ENCODE assay signal across 15 mouse cellular contexts in genomic region chr2:117486447-117486846, GRCm38 (mm10).
DNase-seq lines count a peak whose midpoint lies in the region; ATAC-seq lines count a peak whose summit lies in the region.
"Had no signal": no experiment of that assay in that cellular context is flagged by ENCODE, and none has a peak within 500 bp of the region (broad histone marks: within the 10 kb centered on the region; RNA-seq: fewer than 3 reads in every experiment).

No protein-coding gene starts in this region.

- no peak overlapping the region for H3K4me3 ChIP-seq in kidney, embryonic 16.5 days (ENCODE audit: low read length)
- H3K4me3 ChIP-seq in hindbrain, embryonic 13.5 days = no peak overlapping the region
- H3K4me3 ChIP-seq: heart, embryonic 13.5 days; limb, embryonic 15.5 days had no signal

- no peak overlapping the region for H3K9ac ChIP-seq in kidney, embryonic 16.5 days (replicated peaks; ENCODE audit: low read length)
- no peak overlapping the region for H3K9ac ChIP-seq in hindbrain, embryonic 13.5 days
- H3K9ac ChIP-seq: heart, embryonic 13.5 days; limb, embryonic 15.5 days; liver, postnatal 0 days had no signal

- 92% methylated on average over 2 of the region's 2 CpGs for WGBS in kidney, embryonic 16.5 days
- 89% methylated on average over 2 of the region's 2 CpGs for WGBS in hindbrain, embryonic 13.5 days

- H3K9me3 ChIP-seq in kidney, embryonic 16.5 days (ENCODE audit: low read length) = no peaks in the 10 kb centered on the region
- no peaks in the 10 kb centered on the region for H3K9me3 ChIP-seq in hindbrain, embryonic 13.5 days
- H3K9me3 ChIP-seq: heart, embryonic 13.5 days; limb, embryonic 15.5 days had no signal

- no peak overlapping the region for H3K4me2 ChIP-seq in kidney, embryonic 16.5 days (replicated peaks; ENCODE audit: low read depth, low read length)
- no peak overlapping the region for H3K4me2 ChIP-seq in hindbrain, embryonic 13.5 days
- H3K4me2 ChIP-seq: heart, embryonic 13.5 days; limb, embryonic 15.5 days had no signal

- no peaks in the 10 kb centered on the region for H3K27me3 ChIP-seq in kidney, embryonic 16.5 days (ENCODE audit: insufficient read depth, low read length)
- no peaks in the 10 kb centered on the region for H3K27me3 ChIP-seq in hindbrain, embryonic 13.5 days
- H3K27me3 ChIP-seq: heart, embryonic 13.5 days; limb, embryonic 15.5 days had no signal

- H3K4me1 ChIP-seq in kidney, embryonic 16.5 days (ENCODE audit: insufficient read depth, low read length) = no peaks in the 10 kb centered on the region
- no peaks in the 10 kb centered on the region for H3K4me1 ChIP-seq in hindbrain, embryonic 13.5 days (replicated peaks)
- H3K4me1 ChIP-seq: heart, embryonic 13.5 days; limb, embryonic 15.5 days had no signal

- ATAC-seq in kidney, embryonic 16.5 days (ENCODE audit: low FRiP score, low TSS enrichment) = no peak
- no peak for ATAC-seq in hindbrain, embryonic 13.5 days (ENCODE audit: low FRiP score)
- ATAC-seq: liver, postnatal 0 days had no signal

- no peak overlapping the region for H3K27ac ChIP-seq in kidney, embryonic 16.5 days (ENCODE audit: low read length)
- no peak overlapping the region for H3K27ac ChIP-seq in hindbrain, embryonic 13.5 days
- H3K27ac ChIP-seq: heart, embryonic 13.5 days; limb, embryonic 15.5 days had no signal

- H3K36me3 ChIP-seq in kidney, embryonic 16.5 days (ENCODE audit: insufficient read depth, low read length) = no peaks in the 10 kb centered on the region
- H3K36me3 ChIP-seq in hindbrain, embryonic 13.5 days = no peaks in the 10 kb centered on the region
- H3K36me3 ChIP-seq: heart, embryonic 13.5 days; limb, embryonic 15.5 days had no signal

- peak; percentile 4 to 5 for DNase-seq in heart, postnatal 10 days
- DNase-seq in heart, adult 11 months = no peak
- peak; percentile 6 for DNase-seq in right cerebral cortex, postnatal 4 days
- DNase-seq in right cerebral cortex, postnatal 14 days = no peak
- peak; percentile 66 for DNase-seq in layer of hippocampus, adult 9-11 months
- DNase-seq in telencephalon, adult 2 months (ENCODE audit: low read depth, low spot score) = peak; percentile 27
- DNase-seq: cerebellum, postnatal 25 days; heart, postnatal 4 days; kidney, adult 2 months; kidney, postnatal 36 days; liver, postnatal 0 days had no signal

- intact Hi-C loops in heart, postnatal 10 days (cut with DNase I) = no loop called here

Comparison
In these comparisons a context has a peak if more than half of its experiments do, and no peak if none do; other contexts are left out.
1. DNase-seq: peak in heart, postnatal 10 days (2 of 2), right cerebral cortex, postnatal 4 days (single experiment), layer of hippocampus, adult 9-11 months (single experiment) and telencephalon, adult 2 months (single experiment); none in heart, adult 11 months (single experiment) and right cerebral cortex, postnatal 14 days (single experiment).